Mouse (Mus musculus) small intestine, adult 2 months (tissue): Measurements from ENCODE around the gene Clcn7.

Source experiments
- CTCF ChIP-seq: fragments of 200-500 bp; IDR thresholded peaks from 2 replicates; pipeline ENCODE4 v1.5.1; 2012; ENCODE audit warnings: low read depth, mild to moderate bottlenecking, control low read depth, inconsistent platforms, low read length, moderate library complexity, mixed read lengths; ENCODE audit not compliant: insufficient replicate concordance, insufficient read length; ENCODE audit errors: extremely low read depth
- POLR2A ChIP-seq: fragments of 200-500 bp; IDR thresholded peaks from 2 replicates; pipeline ENCODE4 v1.6.1; 2012; ENCODE audit warnings: low read depth, mild to moderate bottlenecking, control low read depth, inconsistent platforms, low read length, moderate library complexity

DNA sequence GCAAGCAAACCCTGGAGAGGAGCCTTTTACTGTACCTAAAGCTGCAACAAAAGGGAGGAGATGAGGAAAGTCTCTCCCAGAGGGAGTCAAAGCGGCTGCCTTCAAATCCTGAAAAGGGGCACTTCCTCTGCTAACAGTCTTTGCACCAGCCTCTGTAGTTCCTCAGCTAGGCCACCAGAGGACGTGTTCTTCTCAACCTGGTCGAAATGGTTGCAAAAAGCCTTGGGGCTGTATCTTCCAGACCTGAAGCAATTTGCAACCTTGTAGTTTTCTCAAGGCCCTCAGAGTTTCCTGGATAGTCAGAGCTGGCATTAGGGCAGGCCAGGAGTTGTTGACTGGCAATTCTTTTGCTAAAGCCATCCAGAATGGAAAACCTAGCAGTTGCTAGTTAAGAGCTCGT lies 15.9 kb upstream of the Clcn7 start:
- no peak for TF ChIP-seq POLR2A
- TF ChIP-seq CTCF: no peak
